Mouse (Mus musculus) MEL (cell line): ENCODE measurements around the gene Brf1.

Experiments used
- MYB ChIP-seq: IDR thresholded peaks from 2 replicates; pipeline ENCODE4 v1.6.1; 2011; ENCODE audit warnings: mild to moderate bottlenecking, low read depth, low read length, improper control_type of control experiment
- POLR2A ChIP-seq, 2 experiments: IDR thresholded peaks; 2 replicates each; pipeline ENCODE4 v1.6.1; 2011 to 2012; ENCODE audit warnings: low read length in 2 of 2, mild to moderate bottlenecking in 2 of 2, control low read depth in 1 of 2, improper control_type of control experiment in 1 of 2, low read depth in 1 of 2, moderate library complexity in 1 of 2; ENCODE audit not compliant: control insufficient read depth in 1 of 2, insufficient read depth in 1 of 2, poor library complexity in 1 of 2
- POLR2AphosphoS2 ChIP-seq: IDR thresholded peaks from 2 replicates; pipeline ENCODE4 v1.6.1; 2011; ENCODE audit warnings: low read length, improper control_type of control experiment
- POLR2AphosphoS5 ChIP-seq: IDR thresholded peaks from 2 replicates; pipeline ENCODE4 v1.6.1; 2012; ENCODE audit warnings: low read depth, borderline replicate concordance, mild to moderate bottlenecking, inconsistent platforms, low read length, moderate library complexity, mixed read lengths
- TCF12 ChIP-seq: IDR thresholded peaks from 2 replicates; pipeline ENCODE4 v1.6.1; 2014; ENCODE audit warnings: low read depth, mild to moderate bottlenecking, inconsistent platforms, low read length, improper control_type of control experiment, moderate library complexity
- ZMIZ1 ChIP-seq: IDR thresholded peaks from 2 replicates; pipeline ENCODE4 v1.6.1; 2012; ENCODE audit warnings: low read depth, mild to moderate bottlenecking, inconsistent platforms, low read length, improper control_type of control experiment, moderate library complexity

GRCm38 (mm10) chr12:112927265-112927664, 73.2 kb downstream of the Brf1 start:
- TF ChIP-seq POLR2AphosphoS2 (no peak), ZMIZ1 (no peak), POLR2A (IDR thresholded peaks at IDR 0.05; ENCODE audit: control insufficient read depth in 1 of 2, insufficient read depth in 1 of 2, low read depth in 1 of 2, low read length in 2 of 2, poor library complexity in 1 of 2) (no peak), POLR2AphosphoS5 (no peak), MYB (no peak), TCF12 (no peak)
